Mouse (Mus musculus): ENCODE data around the gene Ifih1.

Ifih1 gene

GRCm38 (mm10) chr2:62646014-62646645 lies at the start of gene Ifih1:
Ifih1 (minus strand) TSS chr2:62646255.
- DNase-seq (ENCODE audit: low spot score in 2 of 2), result peak; percentile 75 to 87

GRCm38 (mm10) chr2:62685934-62686333 lies 39.9 kb upstream of the Ifih1 start:
- no peak for DNase-seq (ENCODE audit: low spot score in 2 of 2)

- DNase-seq (ENCODE audit: low spot score in 2 of 2), result no peak
Measured at GRCm38 (mm10) chr2:62684989-62685595, 39.0 kb upstream of the Ifih1 start.

GRCm38 (mm10) chr2:62681667-62682066 lies 35.6 kb upstream of the Ifih1 start:
- no peak for DNase-seq (ENCODE audit: low spot score in 2 of 2)

GRCm38 (mm10) chr2:62672788-62673187 lies 26.7 kb upstream of the Ifih1 start:
- no peak for DNase-seq (ENCODE audit: low spot score in 2 of 2)

- no peak for DNase-seq (ENCODE audit: low spot score in 2 of 2)
Measured at GRCm38 (mm10) chr2:62670767-62671166, 24.7 kb upstream of the Ifih1 start.

- no peak for DNase-seq (ENCODE audit: low spot score in 2 of 2)
Measured at GRCm38 (mm10) chr2:62670301-62670700, 24.2 kb upstream of the Ifih1 start.

GRCm38 (mm10) chr2:62669848-62670247 lies 23.8 kb upstream of the Ifih1 start:
- no peak for DNase-seq (ENCODE audit: low spot score in 2 of 2)

- DNase-seq (ENCODE audit: low spot score in 2 of 2), result no peak
Measured at GRCm38 (mm10) chr2:62665536-62665935, 19.5 kb upstream of the Ifih1 start.

GRCm38 (mm10) chr2:62664839-62665238 lies 18.8 kb upstream of the Ifih1 start:
- DNase-seq (ENCODE audit: low spot score in 2 of 2), result no peak

GRCm38 (mm10) chr2:62664135-62664670 lies 18.1 kb upstream of the Ifih1 start, which contains the start of gene Gca:
Gca (plus strand) TSS chr2:62664285.
- peak; percentile 77 to 88 for DNase-seq (ENCODE audit: low spot score in 2 of 2)

- no peak for DNase-seq (ENCODE audit: low spot score in 2 of 2)
Measured at GRCm38 (mm10) chr2:62662560-62662959, 16.5 kb upstream of the Ifih1 start.

- DNase-seq (ENCODE audit: low spot score in 2 of 2), result no peak
Measured at GRCm38 (mm10) chr2:62660565-62660964, 14.5 kb upstream of the Ifih1 start.

GRCm38 (mm10) chr2:62656072-62656471 lies 10.0 kb upstream of the Ifih1 start:
- DNase-seq (ENCODE audit: low spot score in 2 of 2), result no peak

GRCm38 (mm10) chr2:62654519-62655338 lies 8.7 kb upstream of the Ifih1 start:
- DNase-seq (ENCODE audit: low spot score in 2 of 2), result peak in 1 of 2 experiments; percentile 39

- no peak for DNase-seq (ENCODE audit: low spot score in 2 of 2)
Measured at GRCm38 (mm10) chr2:62652466-62652865, 6.4 kb upstream of the Ifih1 start.

GRCm38 (mm10) chr2:62651890-62652289 lies 5.8 kb upstream of the Ifih1 start:
- no peak for DNase-seq (ENCODE audit: low spot score in 2 of 2)

GRCm38 (mm10) chr2:62646671-62647289 lies 725 bp upstream of the Ifih1 start:
- no peak for DNase-seq (ENCODE audit: low spot score in 2 of 2)

GRCm38 (mm10) chr2:62645475-62645874 lies 580 bp downstream of the Ifih1 start:
- DNase-seq (ENCODE audit: low spot score in 2 of 2), result peak; percentile 16 to 71

GRCm38 (mm10) chr2:62644891-62645290 lies 1.2 kb downstream of the Ifih1 start:
- DNase-seq (ENCODE audit: low spot score in 2 of 2), result no peak

- peak; percentile 64 to 84 for DNase-seq (ENCODE audit: low spot score in 2 of 2)
Measured at GRCm38 (mm10) chr2:62643405-62644305, 2.4 kb downstream of the Ifih1 start.
